Mouse (Mus musculus): ENCODE measurements at regions not wholly inside any gene's neighbourhood (a gene's known extent, or its start where the extent isn't known, plus 50 kb on each side); places are given as distances from the start of the nearest gene placed in this dataset.

GRCm38 (mm10) chr5:73846783-73847151 is 195.6 kb downstream of the Spata18 start:
- Histone ChIP-seq H3K4me3 (no peak overlapping the region), H3K27me3 (no peaks in the 10 kb centered on the region), H3K27ac (no peak overlapping the region), H3K9me3 (replicated peaks) (no peaks in the 10 kb centered on the region), H3K4me2 (no peak overlapping the region), H3K9ac (no peak overlapping the region), H3K4me1 (replicated peaks) (peaks cover 3% of the 10 kb centered on the region; the same call in 1 of the 2 replicates), H3K36me3 (no peaks in the 10 kb centered on the region)
- 59% methylated on average over 6 of the region's 6 CpGs for WGBS
- no peak for ATAC-seq (replicated peaks; ENCODE audit: insufficient number of reproducible peaks, insufficient read depth, low FRiP score, low read depth)

- no peak overlapping the region for H3K27ac ChIP-seq
- no peaks in the 10 kb centered on the region for H3K9me3 ChIP-seq (replicated peaks)
- H3K9ac ChIP-seq, result no peak overlapping the region
- H3K27me3 ChIP-seq, result 0 out of 2 replicates have a peak, but pooled peaks cover 2% of the 10 kb centered on the region
- no peaks in the 10 kb centered on the region for H3K36me3 ChIP-seq
- H3K4me3 ChIP-seq, result no peak overlapping the region
- peaks cover 14% of the 10 kb centered on the region for H3K4me1 ChIP-seq (replicated peaks)
- no peak overlapping the region for H3K4me2 ChIP-seq
- no peak for ATAC-seq (replicated peaks; ENCODE audit: insufficient number of reproducible peaks, insufficient read depth, low FRiP score, low read depth)
- WGBS, result 23% methylated on average over 2 of the region's 2 CpGs
These were observed 200.3 kb downstream of the Spata18 start for GRCm38 (mm10) chr5:73851501-73851900.

- Histone ChIP-seq H3K36me3 (no peaks in the 10 kb centered on the region), H3K4me3 (peak overlapping the region; percentile 14; the same call in 1 of the 2 replicates), H3K27me3 (0 out of 2 replicates have a peak, but pooled peaks cover 2% of the 10 kb centered on the region), H3K9ac (no peak overlapping the region), H3K27ac (peak overlapping the region; percentile 43), H3K9me3 (replicated peaks) (no peaks in the 10 kb centered on the region), H3K4me2 (peak overlapping the region; percentile 37; the same call in 1 of the 2 replicates), H3K4me1 (replicated peaks) (peaks cover 14% of the 10 kb centered on the region)
- WGBS, result 37% methylated on average over 22 of the region's 22 CpGs
- 0 out of 2 replicates have a peak, but pooled peaks have one; percentile 64 for ATAC-seq (replicated peaks; ENCODE audit: insufficient number of reproducible peaks, insufficient read depth, low FRiP score, low read depth)
These were observed 203.0 kb downstream of the Spata18 start for GRCm38 (mm10) chr5:73854025-73854773.

GRCm38 (mm10) chr5:73854774-73855371 is 203.7 kb downstream of the Spata18 start:
- WGBS, result 61% methylated on average over 18 of the region's 18 CpGs
- no peak overlapping the region for H3K4me3 ChIP-seq
- peak overlapping the region; percentile 37; the same call in 1 of the 2 replicates for H3K4me2 ChIP-seq
- 0 out of 2 replicates have a peak, but pooled peaks cover 2% of the 10 kb centered on the region for H3K27me3 ChIP-seq
- H3K9me3 ChIP-seq (replicated peaks), result no peaks in the 10 kb centered on the region
- H3K4me1 ChIP-seq (replicated peaks), result peaks cover 14% of the 10 kb centered on the region
- peak overlapping the region; percentile 43 for H3K27ac ChIP-seq
- H3K9ac ChIP-seq, result no peak overlapping the region
- no peaks in the 10 kb centered on the region for H3K36me3 ChIP-seq
- ATAC-seq (replicated peaks; ENCODE audit: insufficient number of reproducible peaks, insufficient read depth, low FRiP score, low read depth), result no peak

- WGBS, result 82% methylated on average over 1 of the region's 1 CpGs
- Histone ChIP-seq H3K4me1 (replicated peaks) (peaks cover 8% of the 10 kb centered on the region; the same call in 1 of the 2 replicates), H3K27ac (no peak overlapping the region), H3K27me3 (no peaks in the 10 kb centered on the region), H3K9ac (no peak overlapping the region), H3K4me3 (no peak overlapping the region), H3K36me3 (no peaks in the 10 kb centered on the region), H3K4me2 (no peak overlapping the region), H3K9me3 (replicated peaks) (no peaks in the 10 kb centered on the region)
- no peak for ATAC-seq (replicated peaks; ENCODE audit: insufficient number of reproducible peaks, insufficient read depth, low FRiP score, low read depth)
These were observed 208.1 kb downstream of the Spata18 start for GRCm38 (mm10) chr5:73859320-73859719.

GRCm38 (mm10) chr5:73864138-73864761 is 204.0 kb downstream of the Usp46 start:
- no peak overlapping the region for H3K27ac ChIP-seq
- no peaks in the 10 kb centered on the region for H3K4me1 ChIP-seq (replicated peaks)
- H3K4me2 ChIP-seq, result no peak overlapping the region
- no peak overlapping the region for H3K9ac ChIP-seq
- H3K9me3 ChIP-seq (replicated peaks), result no peaks in the 10 kb centered on the region
- H3K27me3 ChIP-seq, result no peaks in the 10 kb centered on the region
- WGBS, result 63% methylated on average over 9 of the region's 9 CpGs
- H3K36me3 ChIP-seq, result no peaks in the 10 kb centered on the region
- H3K4me3 ChIP-seq, result no peak overlapping the region
- no peak for ATAC-seq (replicated peaks; ENCODE audit: insufficient number of reproducible peaks, insufficient read depth, low FRiP score, low read depth)

DNA sequence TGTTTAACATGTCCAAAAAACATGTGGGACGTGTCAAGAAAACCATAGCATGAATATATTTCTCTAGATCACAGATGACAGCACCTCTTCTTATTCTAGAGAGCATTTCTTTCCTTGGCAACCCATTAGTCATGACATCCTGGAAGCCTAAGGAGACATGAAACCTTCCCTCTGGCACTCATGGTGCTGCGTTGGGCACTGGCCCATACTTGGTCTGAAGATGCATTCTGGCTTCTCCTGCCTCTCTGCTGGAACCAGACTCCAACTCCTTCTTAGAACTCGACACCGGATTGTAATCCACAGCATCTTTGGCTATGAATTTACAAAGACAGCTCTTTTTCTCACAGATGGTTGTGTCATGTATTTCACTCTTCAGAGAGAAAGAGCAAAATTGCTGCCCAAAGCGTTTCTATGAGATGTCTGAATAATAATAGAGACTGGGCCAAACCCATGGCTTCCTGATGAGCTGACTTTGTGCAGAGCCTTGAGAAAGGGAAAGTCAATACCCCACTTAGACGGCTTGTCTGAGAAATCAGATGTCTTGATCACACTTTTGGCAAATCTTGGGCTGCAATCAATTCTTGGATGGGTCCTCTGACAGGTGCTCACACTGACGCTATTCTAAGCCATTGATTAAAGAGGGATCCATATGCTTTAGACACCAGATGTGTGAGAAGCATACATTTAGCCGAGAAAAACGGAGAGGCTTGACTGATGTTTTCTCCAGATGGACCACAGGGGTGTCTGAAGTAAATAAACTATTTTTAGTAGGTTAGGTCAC is 195.4 kb downstream of the Usp46 start:
- H3K9me3 ChIP-seq (replicated peaks), result no peaks in the 10 kb centered on the region
- H3K4me1 ChIP-seq (replicated peaks), result peaks cover 10% of the 10 kb centered on the region
- WGBS, result 75% methylated on average over 9 of the region's 9 CpGs
- H3K9ac ChIP-seq, result no peak overlapping the region
- no peak overlapping the region for H3K27ac ChIP-seq
- ATAC-seq (replicated peaks; ENCODE audit: insufficient number of reproducible peaks, insufficient read depth, low FRiP score, low read depth), result no peak
- no peak overlapping the region for H3K4me3 ChIP-seq
- H3K4me2 ChIP-seq, result no peak overlapping the region
- no peaks in the 10 kb centered on the region for H3K36me3 ChIP-seq
- 0 out of 2 replicates have a peak, but pooled peaks cover 2% of the 10 kb centered on the region for H3K27me3 ChIP-seq

DNA sequence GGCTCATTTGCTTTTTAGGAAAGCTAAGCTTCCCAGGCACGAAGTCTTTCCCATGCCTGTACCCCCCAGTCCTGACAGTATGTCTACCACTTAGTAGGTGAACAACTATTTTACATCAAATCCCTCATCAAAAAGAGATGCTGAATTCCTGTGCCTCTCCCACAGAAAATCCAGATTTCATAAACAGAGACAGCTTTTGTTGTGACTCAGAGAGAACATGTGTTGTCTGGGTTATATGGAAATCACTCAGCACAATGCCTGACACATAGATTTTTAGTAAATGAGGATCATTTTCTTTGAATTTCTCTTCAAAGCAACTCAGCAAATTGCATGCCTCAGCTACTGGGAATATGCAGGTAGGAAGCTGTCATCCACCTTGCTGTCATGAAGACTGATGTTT is 193.5 kb downstream of the Usp46 start:
- ATAC-seq (replicated peaks; ENCODE audit: insufficient number of reproducible peaks, insufficient read depth, low FRiP score, low read depth), result no peak
- Histone ChIP-seq H3K4me2 (no peak overlapping the region), H3K36me3 (no peaks in the 10 kb centered on the region), H3K9me3 (replicated peaks) (no peaks in the 10 kb centered on the region), H3K27me3 (0 out of 2 replicates have a peak, but pooled peaks cover 2% of the 10 kb centered on the region), H3K9ac (no peak overlapping the region), H3K27ac (no peak overlapping the region), H3K4me1 (replicated peaks) (peaks cover 10% of the 10 kb centered on the region), H3K4me3 (no peak overlapping the region)
- WGBS, result 77% methylated on average over 1 of the region's 1 CpGs

GRCm38 (mm10) chr5:73875847-73876246 is 192.4 kb downstream of the Usp46 start:
- WGBS, result 24% methylated on average over 3 of the region's 3 CpGs
- Histone ChIP-seq H3K4me1 (replicated peaks) (peaks cover 10% of the 10 kb centered on the region), H3K4me3 (no peak overlapping the region), H3K27me3 (0 out of 2 replicates have a peak, but pooled peaks cover 2% of the 10 kb centered on the region), H3K9me3 (replicated peaks) (no peaks in the 10 kb centered on the region), H3K27ac (no peak overlapping the region), H3K4me2 (no peak overlapping the region), H3K9ac (no peak overlapping the region), H3K36me3 (no peaks in the 10 kb centered on the region)
- no peak for ATAC-seq (replicated peaks; ENCODE audit: insufficient number of reproducible peaks, insufficient read depth, low FRiP score, low read depth)

GRCm38 (mm10) chr5:73880936-73881335 is 187.3 kb downstream of the Usp46 start:
- ATAC-seq (replicated peaks; ENCODE audit: insufficient number of reproducible peaks, insufficient read depth, low FRiP score, low read depth), result no peak
- 71% methylated on average over 3 of the region's 3 CpGs for WGBS
- no peak overlapping the region for H3K4me2 ChIP-seq

GRCm38 (mm10) chr5:73881941-73882340 is 186.3 kb downstream of the Usp46 start:
- Histone ChIP-seq H3K9ac (no peak overlapping the region), H3K36me3 (no peaks in the 10 kb centered on the region), H3K27me3 (no peaks in the 10 kb centered on the region), H3K4me1 (replicated peaks) (peaks cover 5% of the 10 kb centered on the region), H3K4me3 (no peak overlapping the region), H3K27ac (no peak overlapping the region), H3K9me3 (replicated peaks) (no peaks in the 10 kb centered on the region), H3K4me2 (no peak overlapping the region)
- 28% methylated on average over 5 of the region's 5 CpGs for WGBS
- ATAC-seq (replicated peaks; ENCODE audit: insufficient number of reproducible peaks, insufficient read depth, low FRiP score, low read depth), result peak; percentile 53

More at GRCm38 (mm10) chr5:73880936-73881335, 187.3 kb downstream of the Usp46 start:
- H3K27ac ChIP-seq, result no peak overlapping the region
- H3K36me3 ChIP-seq, result no peaks in the 10 kb centered on the region
- no peak overlapping the region for H3K9ac ChIP-seq
- H3K27me3 ChIP-seq, result no peaks in the 10 kb centered on the region
- peaks cover 9% of the 10 kb centered on the region for H3K4me1 ChIP-seq (replicated peaks)
- no peak overlapping the region for H3K4me3 ChIP-seq
- H3K9me3 ChIP-seq (replicated peaks), result no peaks in the 10 kb centered on the region
